Mouse (Mus musculus): ENCODE data around the gene Cadps.
A peak's percentile ranks its signal among the peaks of the same experiment; 100 is the strongest.

The Cadps gene

DNA sequence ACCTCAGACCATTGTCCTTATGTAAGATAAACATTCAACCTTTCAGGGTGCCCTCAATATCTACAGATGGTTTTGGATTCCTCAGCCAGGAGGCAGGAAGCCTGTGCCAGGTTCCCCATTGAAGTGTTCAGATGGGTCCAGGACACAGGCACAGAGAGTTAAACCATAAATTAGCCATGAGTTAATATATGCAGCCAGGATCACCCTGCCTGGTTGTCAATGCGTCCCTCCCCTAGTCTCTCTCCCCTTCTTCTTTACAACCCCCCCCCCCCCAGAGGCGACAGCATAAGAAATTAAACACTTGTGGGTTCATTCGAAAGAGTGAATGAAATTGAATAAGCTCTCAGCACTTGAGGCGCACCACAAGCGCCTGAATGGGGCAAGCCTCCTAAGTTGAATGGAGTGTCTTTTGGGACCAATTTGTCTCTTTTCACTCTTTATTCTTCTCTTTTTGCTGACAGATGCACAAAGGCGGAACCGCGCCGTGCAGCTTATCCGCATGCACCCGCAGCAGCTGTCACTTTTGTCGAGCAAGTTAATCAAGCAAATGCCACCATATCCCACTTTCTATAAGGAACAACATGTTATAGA lies 429.5 kb downstream of the Cadps start:
- peak; percentile 59 to 61 for DNase-seq (ENCODE audit: low spot score in 2 of 2)

DNA sequence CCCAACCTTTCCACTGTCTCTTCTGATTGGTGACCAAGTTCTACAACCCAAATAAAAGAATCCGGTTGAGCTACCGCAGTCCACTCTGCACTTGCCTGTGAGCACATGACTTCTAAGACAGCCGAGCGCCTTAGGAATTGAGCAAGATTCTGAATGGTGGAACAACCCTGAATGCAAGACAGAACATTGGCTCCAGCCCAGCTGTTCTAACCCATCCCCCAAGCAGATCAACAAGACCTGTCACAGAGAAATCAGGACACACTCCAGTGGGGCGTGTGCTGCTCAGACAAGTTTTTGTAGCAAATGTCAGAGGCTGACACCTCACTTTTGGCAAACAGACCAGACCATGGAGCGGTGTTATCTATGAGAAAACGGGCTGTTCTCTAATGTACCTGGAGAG lies 431.7 kb downstream of the Cadps start:
- DNase-seq (ENCODE audit: low spot score in 2 of 2) = peak in 1 of 2 experiments; percentile 43

DNA sequence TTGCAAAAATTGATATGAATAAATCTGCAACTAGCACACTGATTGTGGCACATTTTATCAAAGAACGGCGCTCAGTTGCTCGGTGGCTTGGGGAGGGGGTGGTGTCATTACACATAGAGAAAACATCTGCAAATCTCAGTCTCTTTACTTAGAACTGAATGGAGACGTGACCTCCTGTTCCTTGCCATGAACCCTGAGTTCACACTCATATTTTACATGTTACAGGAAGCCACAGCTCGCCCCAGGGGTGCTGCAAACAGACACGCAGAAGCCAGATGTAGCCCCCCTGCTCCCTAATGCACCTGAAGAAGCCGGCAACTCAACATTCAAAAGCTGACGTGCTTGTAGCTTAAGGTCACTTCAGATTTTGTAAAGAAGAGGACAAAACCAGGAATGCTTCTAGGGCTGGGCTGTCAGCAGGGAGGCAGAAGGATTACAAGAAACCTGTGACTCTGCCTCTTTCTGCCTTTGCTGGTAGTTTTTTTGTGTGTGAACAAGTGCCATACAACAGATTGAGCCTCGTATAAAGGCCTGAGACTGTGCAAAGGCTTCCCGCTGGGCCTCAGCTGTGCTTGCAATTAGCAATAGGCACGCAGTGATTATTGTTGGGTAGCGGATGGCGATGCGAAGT lies 434.0 kb downstream of the Cadps start:
- DNase-seq (ENCODE audit: low spot score in 2 of 2) = no peak

DNA sequence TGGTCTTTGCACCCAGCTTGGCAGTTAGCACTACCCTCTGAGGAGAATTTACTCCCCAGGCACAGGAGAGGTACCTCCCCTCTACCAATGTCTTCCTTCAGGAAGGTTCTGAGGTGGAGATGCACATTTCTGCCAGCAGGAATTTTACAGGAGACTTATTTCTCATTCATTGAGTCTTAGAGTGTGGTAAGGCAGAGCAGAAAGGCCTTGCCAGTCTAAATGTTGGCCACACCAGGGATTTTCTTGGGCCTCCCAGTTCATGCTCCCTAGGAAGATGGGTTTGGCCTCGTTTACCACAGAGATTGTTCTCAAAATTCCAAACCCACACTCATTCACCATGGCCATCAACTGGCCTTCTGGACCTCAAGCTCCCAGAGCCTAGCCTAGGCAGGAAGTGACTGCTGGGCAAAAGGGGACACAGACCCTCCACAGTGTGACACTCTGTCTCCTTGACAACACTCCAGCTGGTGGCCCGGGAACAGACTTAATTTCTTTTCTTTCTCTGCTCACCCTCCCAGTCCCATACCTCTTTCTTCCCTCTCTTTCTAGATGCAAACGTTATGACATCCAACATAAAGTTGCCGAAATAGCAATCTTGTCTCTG lies 434.6 kb downstream of the Cadps start:
- DNase-seq (ENCODE audit: low spot score in 2 of 2) = no peak

DNA sequence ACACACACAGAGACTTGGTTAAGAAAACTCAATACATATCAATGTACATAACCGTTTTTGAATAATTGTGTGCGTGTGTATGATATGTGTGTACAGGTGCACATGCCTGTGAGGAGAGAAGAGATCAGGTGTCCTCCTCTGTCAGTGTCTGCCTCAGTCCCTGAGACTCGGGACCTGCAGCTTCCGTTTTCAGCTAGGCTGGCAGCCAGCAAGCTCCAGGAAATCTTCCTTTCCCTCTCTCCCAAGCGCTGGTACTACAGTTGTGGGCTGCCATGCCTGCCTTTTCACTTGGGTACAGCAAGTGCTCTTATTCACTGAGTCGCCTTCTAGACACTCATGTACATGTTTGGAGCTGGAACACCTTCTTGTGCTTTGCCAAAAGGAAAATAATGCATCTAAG lies 435.7 kb downstream of the Cadps start:
- no peak for DNase-seq (ENCODE audit: low spot score in 2 of 2)

DNA sequence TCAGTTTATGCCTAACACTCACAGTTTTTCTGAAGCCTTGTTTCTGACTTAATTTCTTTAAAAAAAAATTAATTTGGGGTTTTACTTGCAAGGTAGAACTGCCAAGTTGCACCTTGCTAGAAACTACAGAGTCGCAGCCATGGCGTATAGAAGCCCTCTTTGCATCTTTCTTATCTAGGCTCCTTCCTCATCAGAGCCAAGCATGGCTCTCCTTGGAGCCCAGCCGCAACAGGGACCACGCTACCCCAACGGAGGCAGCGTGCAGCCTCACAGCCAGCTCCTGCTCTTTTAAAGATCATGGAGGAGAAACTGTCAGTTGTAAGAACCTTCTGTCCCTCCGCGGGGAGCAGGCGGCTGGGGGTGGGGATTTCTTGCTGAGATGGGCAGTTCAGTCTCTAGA lies 445.0 kb downstream of the Cadps start:
- DNase-seq (ENCODE audit: low spot score in 2 of 2) = peak in 1 of 2 experiments; percentile 33

DNA sequence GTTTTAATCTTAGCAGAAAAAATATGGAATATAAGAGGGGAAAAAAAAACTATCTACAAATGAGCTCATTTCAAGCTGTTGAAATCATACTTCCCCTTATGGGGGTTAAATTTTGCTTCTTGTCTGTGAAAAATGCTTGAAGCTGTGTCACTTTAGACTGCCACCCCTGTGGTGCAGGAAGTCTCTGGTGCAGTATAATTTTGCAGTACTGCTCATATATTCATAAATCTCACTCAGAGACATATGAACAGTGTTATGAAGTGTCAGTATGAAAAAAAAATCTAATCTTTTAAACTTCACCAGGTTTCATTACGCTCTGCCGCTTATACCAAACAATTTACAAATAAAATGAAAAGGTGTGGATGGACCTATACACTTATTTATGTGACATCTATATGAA lies 445.6 kb downstream of the Cadps start:
- DNase-seq (ENCODE audit: low spot score in 2 of 2) = no peak

DNA sequence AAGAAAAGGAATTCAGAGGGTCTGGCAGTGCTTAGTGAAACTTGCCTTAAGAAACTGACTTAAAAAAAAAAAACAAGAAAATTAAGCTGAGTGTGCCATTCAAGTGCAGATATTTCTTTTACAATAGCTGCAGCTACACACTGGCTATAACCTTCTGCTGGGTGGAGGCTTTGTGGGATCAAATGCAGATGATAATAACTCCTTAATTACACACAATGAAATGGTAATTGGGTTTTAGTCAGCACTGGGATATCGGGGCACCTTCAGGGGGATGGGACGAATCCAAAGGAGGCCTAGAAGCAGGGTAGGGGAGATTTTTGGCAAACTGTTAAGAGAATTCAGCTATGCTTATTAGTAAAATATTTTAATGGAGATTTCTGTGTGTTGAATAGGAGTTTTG lies 447.4 kb downstream of the Cadps start:
- DNase-seq (ENCODE audit: low spot score in 2 of 2) = no peak

DNA sequence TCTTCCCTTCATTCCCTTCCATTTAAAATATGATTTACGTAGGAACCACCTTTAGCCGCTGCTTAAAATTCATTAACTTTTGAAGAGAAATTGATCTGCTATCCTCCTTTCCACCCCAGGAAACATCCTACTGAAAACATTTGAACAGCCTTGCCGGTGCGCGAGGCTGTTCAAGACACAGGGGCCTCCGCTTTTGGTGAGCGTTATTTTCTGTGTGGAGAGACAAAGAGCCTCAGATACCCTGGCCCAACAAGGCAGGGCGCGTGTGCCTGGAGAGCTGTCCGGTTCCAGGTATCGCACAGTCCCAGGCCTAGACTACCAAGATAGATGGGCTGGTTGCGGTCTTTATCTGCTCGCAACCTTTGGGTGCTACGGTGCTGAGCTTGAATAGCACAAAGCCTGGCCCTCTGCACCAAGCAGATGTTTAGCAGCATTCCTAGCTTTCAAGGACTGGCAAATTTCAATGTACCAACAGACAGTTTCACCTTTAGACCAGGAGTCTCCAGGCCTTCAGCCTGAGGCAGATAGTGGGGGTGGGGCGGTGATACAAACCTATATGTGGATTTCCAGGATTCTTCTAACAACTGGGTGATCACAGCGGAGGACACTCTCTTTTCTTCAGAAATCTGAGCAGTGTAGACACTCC lies 472.5 kb downstream of the Cadps start:
- no peak for DNase-seq (ENCODE audit: low spot score in 2 of 2)

DNA sequence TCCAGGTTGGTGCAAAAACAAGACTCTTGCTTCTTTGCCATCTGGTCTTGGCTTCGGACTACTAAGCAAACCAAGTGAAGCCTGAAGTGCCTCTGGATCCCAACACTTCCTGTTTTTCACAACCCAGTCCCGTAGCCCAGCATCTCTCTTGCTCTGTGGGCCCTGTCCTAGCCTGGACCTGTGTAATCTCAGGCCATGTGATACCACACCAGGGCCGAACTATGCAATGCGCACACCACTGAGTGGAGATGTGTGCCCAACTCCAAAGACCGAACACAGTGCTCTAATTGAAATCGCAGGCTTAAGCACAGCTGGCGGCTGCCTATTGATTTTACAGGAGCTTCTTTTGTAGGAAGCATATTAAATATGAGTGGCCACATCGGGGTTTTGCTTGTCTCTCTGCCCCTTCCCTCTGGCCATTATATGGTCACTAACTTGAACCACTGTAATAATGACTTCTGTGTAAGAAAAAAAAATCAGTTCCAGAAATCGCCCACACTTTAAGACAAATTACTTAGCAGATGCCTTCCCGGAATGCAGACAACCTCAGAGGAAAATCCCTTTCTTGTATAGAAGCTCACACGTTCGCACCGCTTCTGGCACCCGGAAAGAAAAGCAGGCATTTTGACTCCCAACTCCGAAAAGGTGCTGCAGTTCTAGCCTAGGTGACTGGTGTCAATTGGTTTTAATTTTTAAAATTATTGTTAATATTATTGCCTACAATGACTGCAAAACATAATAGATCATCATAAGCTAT lies 473.4 kb downstream of the Cadps start:
- no peak for DNase-seq (ENCODE audit: low spot score in 2 of 2)

DNA sequence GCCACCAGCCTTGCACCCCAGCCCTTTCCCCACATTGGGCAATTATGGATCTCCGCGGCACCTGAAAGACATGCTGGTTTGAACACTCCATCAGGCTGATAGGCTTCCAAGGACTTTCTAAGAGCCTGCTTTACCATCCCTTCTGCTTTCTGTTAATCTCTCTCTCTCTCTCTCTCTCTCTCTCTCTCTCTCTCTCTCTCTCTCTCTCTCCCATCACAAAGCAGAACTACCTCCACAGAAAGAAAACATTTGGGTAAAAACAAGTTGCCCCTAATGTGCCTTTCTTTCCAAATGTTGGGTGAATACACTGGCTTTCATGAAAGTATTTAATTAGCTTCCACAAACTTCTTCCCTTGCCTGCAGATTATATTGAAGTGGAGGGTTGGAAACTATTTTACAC lies 474.8 kb downstream of the Cadps start, which contains the start of gene Fezf2:
TSS of gene Fezf2 (minus strand) at position 101 of the 400 bp plus-strand sequence.
- DNase-seq (ENCODE audit: low spot score in 2 of 2) = no peak

DNA sequence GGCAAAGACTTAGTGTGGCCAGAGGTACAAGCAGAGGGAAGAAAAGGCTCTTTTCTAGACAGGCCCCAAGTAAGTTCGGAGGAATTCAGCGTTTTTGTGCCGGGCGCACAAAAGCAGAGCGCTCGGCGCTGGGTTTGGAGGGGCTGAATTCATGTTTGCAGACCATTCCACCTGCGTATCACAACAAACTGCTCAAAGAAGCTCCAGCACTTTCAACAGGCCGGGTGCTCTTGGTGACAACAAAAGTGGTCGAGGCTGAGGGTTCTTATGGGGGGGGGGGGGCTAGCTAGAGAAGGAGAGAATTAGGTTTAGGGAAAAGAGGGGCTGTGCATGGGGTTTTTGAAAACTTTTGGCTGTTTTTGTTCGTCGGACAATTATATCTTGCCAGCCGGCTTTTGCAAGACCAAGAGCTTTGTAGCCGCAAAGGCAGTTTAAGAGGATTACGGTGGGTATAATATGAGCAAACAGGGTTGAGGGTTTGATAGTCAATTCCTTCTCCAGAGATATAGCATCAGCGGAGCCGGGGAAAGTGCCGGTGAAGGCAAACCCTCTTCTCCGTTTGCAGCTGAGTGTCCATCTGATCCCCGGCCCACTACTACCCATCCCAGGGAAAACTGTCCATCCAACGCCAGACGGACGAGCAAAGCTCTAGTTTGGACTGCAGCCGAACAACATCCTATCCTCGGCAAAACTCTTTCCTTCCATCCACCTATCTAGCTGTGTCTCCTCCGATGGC lies 475.8 kb downstream of the Cadps start:
- no peak for DNase-seq (ENCODE audit: low spot score in 2 of 2)

DNA sequence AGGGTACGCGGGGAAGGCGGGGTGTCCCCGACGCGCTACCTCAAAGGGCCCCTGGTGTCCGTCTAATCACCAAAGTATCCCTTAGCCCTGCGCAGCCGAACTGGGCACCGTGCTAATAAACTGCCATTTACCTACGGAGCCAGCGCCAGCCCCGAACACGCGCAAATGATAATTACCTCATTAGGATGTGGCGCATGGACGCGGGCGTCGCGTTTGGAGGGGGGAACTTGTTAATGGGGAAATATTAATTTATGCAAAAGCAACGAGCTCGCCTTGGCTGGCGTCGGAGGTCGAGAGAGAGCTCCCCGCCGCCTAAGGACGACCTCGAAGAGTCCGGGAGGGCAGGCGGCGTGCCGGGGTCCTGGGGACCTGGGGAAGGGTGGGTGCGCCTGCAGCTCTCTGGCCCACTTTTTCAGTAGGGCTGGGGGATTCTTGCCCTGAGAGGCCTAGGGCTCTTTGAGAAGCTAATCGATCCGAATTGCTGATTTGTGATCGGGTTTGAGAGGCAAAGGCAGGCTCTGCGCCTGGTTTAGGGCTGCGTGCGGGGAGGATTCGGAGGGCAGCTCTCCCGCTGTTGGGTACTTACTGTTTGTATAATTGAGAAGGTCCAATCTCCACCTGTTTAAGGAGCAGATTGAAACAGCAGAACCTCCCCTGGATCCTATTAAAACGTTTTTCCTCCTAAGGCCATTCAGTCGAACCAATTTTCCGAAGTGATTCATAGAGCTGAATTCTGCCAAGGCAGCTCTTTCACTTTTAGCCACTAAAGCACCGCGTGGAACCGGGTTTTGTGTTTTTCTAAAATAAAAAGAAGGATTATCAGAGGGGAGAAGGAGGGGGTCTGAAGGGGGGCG lies 476.6 kb downstream of the Cadps start:
- peak in 1 of 2 experiments; percentile 57 for DNase-seq (ENCODE audit: low spot score in 2 of 2)

DNA sequence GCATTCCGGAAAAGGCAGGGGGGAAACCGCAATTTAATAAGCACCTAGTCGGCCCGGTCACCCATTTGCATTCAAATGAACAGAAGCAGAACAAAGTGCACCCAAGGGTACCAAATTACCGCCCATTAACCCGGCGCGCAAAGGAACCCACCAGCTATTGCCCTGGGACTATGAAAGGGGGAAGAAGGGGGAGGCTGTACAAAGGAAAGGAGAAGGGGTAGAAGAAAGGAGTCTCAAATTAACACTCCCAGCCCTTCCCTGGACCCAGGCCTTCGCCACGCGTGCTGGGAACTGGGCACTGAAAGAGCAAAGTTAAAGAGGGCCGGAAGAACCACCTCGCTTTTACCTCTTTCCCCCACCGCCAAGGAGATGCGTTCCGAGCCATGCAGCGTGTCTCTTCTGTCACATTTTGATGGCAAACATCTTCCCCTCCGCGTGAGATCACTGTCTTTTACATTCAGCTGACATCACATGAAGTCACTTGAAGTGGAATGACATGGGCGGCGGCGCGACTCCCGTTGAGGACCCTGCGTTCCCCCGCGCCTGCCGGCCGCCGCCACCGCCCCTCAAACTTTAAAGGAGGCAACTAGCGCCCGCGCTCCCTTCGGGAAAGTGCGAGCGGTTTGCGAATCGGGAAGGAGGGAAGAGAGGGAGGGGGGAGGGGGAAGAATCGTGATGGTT lies 477.5 kb downstream of the Cadps start:
- DNase-seq (ENCODE audit: low spot score in 2 of 2) = peak; percentile 55 to 59

DNA sequence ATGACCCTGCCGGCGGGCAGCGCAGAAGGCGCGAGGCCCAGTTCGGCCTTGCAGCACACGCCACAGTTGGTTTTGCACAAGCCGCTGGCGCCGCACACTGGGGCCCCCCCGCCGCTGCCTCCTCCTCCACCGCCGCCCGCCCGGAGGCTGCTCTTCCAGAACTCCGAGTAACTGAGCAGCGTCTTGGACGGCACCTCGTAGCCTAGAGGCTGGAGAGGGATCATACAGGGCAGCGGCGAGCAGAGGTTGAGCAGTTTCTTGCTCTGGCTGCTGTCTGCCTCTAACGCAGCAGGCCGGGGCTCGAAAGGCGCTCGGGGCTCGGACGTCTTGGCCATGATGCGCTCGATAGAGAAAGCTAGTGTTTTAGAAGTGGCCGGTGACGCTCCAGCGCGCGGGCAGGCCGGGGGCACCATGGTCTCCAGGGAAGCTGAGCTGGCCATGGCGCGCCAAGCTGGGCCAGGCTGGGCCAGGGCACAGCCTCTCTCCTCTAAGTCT lies 478.1 kb downstream of the Cadps start:
- DNase-seq (ENCODE audit: low spot score in 2 of 2) = peak; percentile 48

DNA sequence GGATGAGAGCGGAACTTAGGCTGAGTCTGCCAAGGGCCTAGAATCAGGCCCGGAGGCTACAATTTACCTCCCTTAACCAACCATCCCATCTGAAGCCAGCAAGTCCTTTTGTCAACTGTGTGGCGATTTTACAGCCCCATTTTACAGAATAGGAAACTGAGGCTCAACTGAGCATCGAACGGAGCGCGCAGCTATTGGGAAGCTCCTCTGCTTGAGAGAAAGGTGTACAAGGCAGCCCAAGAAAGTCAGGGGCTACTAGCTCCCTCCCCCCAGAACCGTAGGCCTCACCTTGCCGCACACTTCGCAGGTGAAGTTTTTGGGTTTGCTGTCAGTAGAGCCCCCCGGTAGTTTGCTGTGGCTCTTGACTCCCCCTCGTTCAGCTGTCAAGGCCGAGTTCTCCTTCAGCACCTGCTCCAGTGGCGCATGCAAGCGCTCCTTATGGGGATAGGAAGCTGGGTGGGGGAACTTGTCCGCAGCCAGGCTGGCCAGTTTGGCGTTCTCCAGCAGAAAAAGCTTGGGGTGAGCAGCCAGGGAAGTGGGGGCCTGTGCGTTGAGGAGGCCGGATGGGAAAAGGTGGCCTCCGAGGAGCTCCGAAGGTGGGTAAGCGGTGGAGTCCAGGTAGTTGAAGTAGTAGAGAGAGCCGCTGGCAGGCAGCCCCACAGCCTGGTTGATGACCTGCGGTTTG lies 478.7 kb downstream of the Cadps start:
- DNase-seq (ENCODE audit: low spot score in 2 of 2) = no peak

DNA sequence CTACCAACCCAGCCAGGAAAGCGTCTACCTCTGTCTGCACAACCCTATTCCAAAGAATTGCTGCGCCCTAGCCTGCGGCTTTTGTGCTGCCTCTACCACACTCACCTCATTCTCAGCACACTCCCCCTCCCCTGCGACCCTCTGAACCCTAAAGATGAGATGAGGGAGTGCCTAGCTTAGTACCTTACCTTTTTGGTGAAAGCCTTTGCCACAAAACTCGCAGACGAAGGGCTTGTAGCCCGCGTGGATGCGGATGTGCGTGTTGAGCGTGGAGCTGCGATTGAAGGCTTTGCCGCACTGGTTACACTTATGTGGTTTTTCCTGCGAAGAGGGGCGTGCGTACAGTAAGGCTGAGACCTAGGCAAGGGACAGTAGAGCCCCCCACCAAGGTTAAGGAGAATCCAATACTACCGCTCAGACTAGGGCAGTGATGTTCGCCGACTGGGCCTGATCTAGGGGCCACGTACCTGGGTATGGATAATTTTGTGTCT lies 479.4 kb downstream of the Cadps start:
- peak in 1 of 2 experiments; percentile 40 for DNase-seq (ENCODE audit: low spot score in 2 of 2)

DNA sequence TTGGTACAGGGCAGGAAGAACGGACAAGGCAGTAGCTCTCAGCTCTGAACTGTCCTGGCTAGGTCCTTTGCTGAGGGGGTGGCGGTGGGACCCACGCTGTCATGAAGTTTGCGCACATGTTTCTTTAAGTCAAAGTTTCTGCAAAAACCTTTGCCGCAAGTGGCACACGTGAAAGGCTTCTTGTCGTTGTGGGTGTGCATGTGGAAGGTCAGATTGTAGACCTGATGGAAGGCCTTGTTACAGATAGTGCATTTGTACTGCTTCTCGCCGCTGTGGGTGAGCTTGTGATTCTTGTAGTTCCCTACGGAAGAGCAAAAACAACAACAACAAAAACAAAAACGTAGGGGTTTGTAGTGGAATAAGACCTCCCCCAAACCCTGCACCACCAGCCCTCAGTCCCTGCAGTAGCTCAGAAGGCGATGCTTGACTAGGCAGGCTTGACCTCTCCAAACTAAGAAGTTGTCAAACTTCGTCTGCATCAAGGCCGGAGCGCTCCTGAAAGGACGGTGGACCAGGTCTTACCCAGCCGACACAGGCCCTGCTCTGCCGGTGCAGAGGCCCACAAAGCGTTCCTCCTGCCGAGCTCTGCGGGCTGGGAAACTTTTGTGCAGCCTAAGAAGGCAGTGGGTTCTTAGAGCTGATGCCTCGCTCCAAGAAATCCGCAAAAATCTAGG lies 480.3 kb downstream of the Cadps start:
- DNase-seq (ENCODE audit: low spot score in 2 of 2) = no peak
